Mouse (Mus musculus) forebrain, embryonic 14.5 days (tissue): Measurements from ENCODE around the gene Nxn. TPM values are rescaled to one million over a fixed set of nuclear protein-coding genes. Genes with fewer than 3 reads are reported as not detected.
A peak's percentile ranks its signal among the peaks of the same experiment; 100 is the strongest.

Source experiments
- ATAC-seq: fragments of 200-750 bp; cut with Nextera tagmentation; 2 replicates; pipeline ENCODE4 v1.8.0; 2017; ENCODE audit warnings: mild to moderate bottlenecking, moderate library complexity
- DNase-seq: peaks from one replicate; pipeline ENCODE4 v3.0.0-alpha.2; 2015; ENCODE audit warnings: low spot score
- H3K27ac ChIP-seq: fragments of 300-500 bp; sonication (generic); 2 replicates; pipeline ENCODE4 v1.5.1; 2014; ENCODE audit warnings: low read depth, mild to moderate bottlenecking, control low read depth, low read length, moderate library complexity
- H3K27me3 ChIP-seq: fragments of 300-500 bp; sonication (generic); replicated peaks from 2 replicates; pipeline ENCODE4 v1.6.1; 2014; ENCODE audit warnings: low read length, control low read depth, mixed read lengths; ENCODE audit not compliant: control insufficient read depth, insufficient read depth
- H3K36me3 ChIP-seq: fragments of 300-500 bp; sonication (generic); 2 replicates; pipeline ENCODE4 v1.6.1; 2014; ENCODE audit warnings: low read length, control low read depth; ENCODE audit not compliant: control insufficient read depth, insufficient read depth
- H3K4me1 ChIP-seq: fragments of 300-500 bp; sonication (generic); 2 replicates; pipeline ENCODE4 v1.6.1; 2014; ENCODE audit warnings: antibody characterized with exemption, low read length, control low read depth; ENCODE audit not compliant: control insufficient read depth, insufficient read depth
- H3K4me2 ChIP-seq: fragments of 300-500 bp; sonication (generic); 2 replicates; pipeline ENCODE4 v1.6.1; 2014; ENCODE audit warnings: mild to moderate bottlenecking, control low read depth, low read length
- H3K4me3 ChIP-seq: fragments of 300-500 bp; sonication (generic); 2 replicates; pipeline ENCODE4 v1.5.1; 2014; ENCODE audit warnings: low read depth, low read length, control low read depth
- H3K9ac ChIP-seq: fragments of 300-500 bp; sonication (generic); 2 replicates; pipeline ENCODE4 v1.6.1; 2014; ENCODE audit warnings: mild to moderate bottlenecking, low read length, control low read depth, moderate library complexity
- H3K9me3 ChIP-seq: fragments of 300-500 bp; sonication (generic); replicated peaks from 2 replicates; pipeline ENCODE4 v1.6.1; 2016; ENCODE audit warnings: low read length, control low read depth, mixed read lengths; ENCODE audit not compliant: control insufficient read depth
- WGBS: fragments of 180-500 bp; shearing (Covaris S2); extraction: QIAGEN DNeasy Blood & Tissue Kit; methylation state at CpG from one replicate; pipeline ENCODE4 v1.1.7; 2014; 5-methylcytosine and 5-hydroxymethylcytosine counted together
- polyA plus RNA-seq: library from polyadenylated mRNA; unstranded; fragments of >200 nt; fragmentation: Nextera tagmentation; extraction: Ambion mirVana; gene quantifications from 2 replicates; pipeline ENCODE4 v1.2.1, GENCODE M21; 2014

Nxn gene
- polyA plus RNA-seq, 1 experiment from 2014 or later = 21.2 TPM

- H3K4me3 ChIP-seq = no peak overlapping the region
Measured at GRCm38 (mm10) chr11:76314140-76314539, 84.8 kb downstream of the Nxn start.

GRCm38 (mm10) chr11:76312805-76313204 is 86.1 kb downstream of the Nxn start:
- Histone ChIP-seq H3K4me2 (no peak overlapping the region), H3K36me3 (no peaks in the 10 kb centered on the region), H3K4me1 (peaks cover 13% of the 10 kb centered on the region), H3K9me3 (no peaks in the 10 kb centered on the region), H3K9ac (no peak overlapping the region), H3K27ac (no peak overlapping the region), H3K4me3 (no peak overlapping the region), H3K27me3 (no peaks in the 10 kb centered on the region)
- no peak for ATAC-seq
- no peak for DNase-seq
- WGBS = 75% methylated on average over 4 of the region's 4 CpGs

More at GRCm38 (mm10) chr11:76314140-76314539, 84.8 kb downstream of the Nxn start:
- ATAC-seq (no peak), DNase-seq (no peak)
- Histone ChIP-seq H3K27me3 (no peaks in the 10 kb centered on the region), H3K4me1 (peaks cover 13% of the 10 kb centered on the region), H3K27ac (no peak overlapping the region), H3K9me3 (no peaks in the 10 kb centered on the region), H3K4me2 (no peak overlapping the region), H3K36me3 (no peaks in the 10 kb centered on the region), H3K9ac (no peak overlapping the region)
- 71% methylated on average over 6 of the region's 6 CpGs for WGBS

- Histone ChIP-seq H3K9me3 (no peaks in the 10 kb centered on the region), H3K4me2 (no peak overlapping the region), H3K36me3 (no peaks in the 10 kb centered on the region), H3K9ac (no peak overlapping the region), H3K27ac (no peak overlapping the region), H3K27me3 (no peaks in the 10 kb centered on the region), H3K4me3 (no peak overlapping the region), H3K4me1 (peaks cover 13% of the 10 kb centered on the region)
- WGBS = 68% methylated on average over 12 of the region's 12 CpGs
- no peak for ATAC-seq
- DNase-seq = no peak
Measured at GRCm38 (mm10) chr11:76311224-76312000, 87.5 kb downstream of the Nxn start.

- DNase-seq (no peak), ATAC-seq (no peak)
- H3K4me1 ChIP-seq = peaks cover 13% of the 10 kb centered on the region
- H3K4me2 ChIP-seq = no peak overlapping the region
- no peaks in the 10 kb centered on the region for H3K36me3 ChIP-seq
- no peak overlapping the region for H3K4me3 ChIP-seq
- 84% methylated on average over 5 of the region's 5 CpGs for WGBS
- H3K27ac ChIP-seq = no peak overlapping the region
- no peaks in the 10 kb centered on the region for H3K27me3 ChIP-seq
- H3K9me3 ChIP-seq = no peaks in the 10 kb centered on the region
- H3K9ac ChIP-seq = no peak overlapping the region
Measured at GRCm38 (mm10) chr11:76309868-76310267, 89.1 kb downstream of the Nxn start.

GRCm38 (mm10) chr11:76309072-76309471 is 89.9 kb downstream of the Nxn start:
- H3K27me3 ChIP-seq = no peaks in the 10 kb centered on the region
- DNase-seq = no peak
- no peak overlapping the region for H3K9ac ChIP-seq
- H3K4me3 ChIP-seq = no peak overlapping the region
- 33% methylated on average over 6 of the region's 6 CpGs for WGBS
- no peaks in the 10 kb centered on the region for H3K36me3 ChIP-seq
- H3K4me1 ChIP-seq = peaks cover 13% of the 10 kb centered on the region
- no peak overlapping the region for H3K4me2 ChIP-seq
- no peaks in the 10 kb centered on the region for H3K9me3 ChIP-seq
- ATAC-seq = no peak
- no peak overlapping the region for H3K27ac ChIP-seq

- no peak overlapping the region for H3K27ac ChIP-seq
- H3K9me3 ChIP-seq = no peaks in the 10 kb centered on the region
- DNase-seq (no peak), ATAC-seq (no peak)
- H3K4me1 ChIP-seq = peaks cover 10% of the 10 kb centered on the region
- WGBS = 57% methylated on average over 4 of the region's 4 CpGs
- H3K4me2 ChIP-seq = no peak overlapping the region
- no peak overlapping the region for H3K9ac ChIP-seq
- no peaks in the 10 kb centered on the region for H3K36me3 ChIP-seq
- H3K27me3 ChIP-seq = no peaks in the 10 kb centered on the region
- no peak overlapping the region for H3K4me3 ChIP-seq
Measured at GRCm38 (mm10) chr11:76306769-76307168, 92.2 kb downstream of the Nxn start.

GRCm38 (mm10) chr11:76305571-76305970 is 93.4 kb downstream of the Nxn start:
- Histone ChIP-seq H3K4me2 (no peak overlapping the region), H3K27ac (no peak overlapping the region), H3K4me3 (no peak overlapping the region), H3K4me1 (no peaks in the 10 kb centered on the region), H3K36me3 (no peaks in the 10 kb centered on the region), H3K9me3 (no peaks in the 10 kb centered on the region), H3K27me3 (no peaks in the 10 kb centered on the region), H3K9ac (no peak overlapping the region; the same call in 1 of the 2 replicates)
- ATAC-seq (no peak), DNase-seq (no peak)
- WGBS = 74% methylated on average over 4 of the region's 4 CpGs

GRCm38 (mm10) chr11:76303368-76303767 is 95.6 kb downstream of the Nxn start:
- no peak for ATAC-seq
- Histone ChIP-seq H3K4me2 (no peak overlapping the region), H3K27me3 (no peaks in the 10 kb centered on the region), H3K4me1 (no peaks in the 10 kb centered on the region), H3K9me3 (no peaks in the 10 kb centered on the region), H3K36me3 (no peaks in the 10 kb centered on the region), H3K4me3 (no peak overlapping the region), H3K27ac (no peak overlapping the region), H3K9ac (no peak overlapping the region)
- DNase-seq = no peak
- 67% methylated on average over 11 of the region's 11 CpGs for WGBS

- Histone ChIP-seq H3K27ac (no peak overlapping the region), H3K9me3 (no peaks in the 10 kb centered on the region), H3K4me3 (no peak overlapping the region), H3K27me3 (no peaks in the 10 kb centered on the region), H3K4me1 (peaks cover 2% of the 10 kb centered on the region; the same call in 1 of the 2 replicates), H3K36me3 (no peaks in the 10 kb centered on the region), H3K4me2 (no peak overlapping the region), H3K9ac (no peak overlapping the region)
- ATAC-seq (no peak), DNase-seq (peak; percentile 56)
- 71% methylated on average over 5 of the region's 5 CpGs for WGBS
Measured at GRCm38 (mm10) chr11:76300862-76301261, 98.1 kb downstream of the Nxn start.
